Mouse (Mus musculus) hindbrain, embryonic 14.5 days (tissue): Measurements from ENCODE around the gene Cbarp. TPM values are rescaled to one million over a fixed set of nuclear protein-coding genes. Genes with fewer than 3 reads are reported as not detected.

Experiments used
- polyA plus RNA-seq: library from polyadenylated mRNA; unstranded; fragments of >200 nt; fragmentation: Nextera tagmentation; extraction: Ambion mirVana; gene quantifications from 2 replicates; pipeline ENCODE4 v1.2.1, GENCODE M21; 2014

Gene Cbarp
- polyA plus RNA-seq, 1 experiment from 2014 or later: 93.4 TPM

Other genes starting within 250 kb of the Cbarp start
- gene Cfd, start 250.0 kb downstream of the Cbarp start, polyA plus RNA-seq: not detected in 2 replicates
- gene Med16, start 231.9 kb downstream of the Cbarp start, polyA plus RNA-seq: 42.0 and 42.5 TPM in 2 replicates
- gene Gm26602, start 230.0 kb downstream of the Cbarp start, polyA plus RNA-seq: 1.1 TPM in 1 of 2 replicates, not detected in the other
- 1.7 and 2.6 TPM in 2 replicates for gene Kiss1r, start 223.9 kb downstream of the Cbarp start, polyA plus RNA-seq
- 228 and 232 TPM in 2 replicates for gene R3hdm4, start 219.6 kb downstream of the Cbarp start, polyA plus RNA-seq
- 3.4 and 3.8 TPM in 2 replicates for gene Arid3a, start 213.8 kb downstream of the Cbarp start, polyA plus RNA-seq
- gene Wdr18, start 180.7 kb downstream of the Cbarp start, polyA plus RNA-seq: 91.8 and 97.8 TPM in 2 replicates
- gene Grin3b, start 170.1 kb downstream of the Cbarp start, polyA plus RNA-seq: 0.30 and 0.33 TPM in 2 replicates
- gene Tmem259, start 156.5 kb downstream of the Cbarp start, polyA plus RNA-seq: 22.6 and 22.8 TPM in 2 replicates
- gene Cnn2, start 152.3 kb downstream of the Cbarp start, polyA plus RNA-seq: 28.4 and 37.6 TPM in 2 replicates
- 4.1 and 4.5 TPM in 2 replicates for gene Abca7, start 144.3 kb downstream of the Cbarp start, polyA plus RNA-seq
- 1.1 and 1.7 TPM in 2 replicates for gene Arhgap45, start 124.2 kb downstream of the Cbarp start, polyA plus RNA-seq
- 142 and 150 TPM in 2 replicates for gene Polr2e, start 101.0 kb downstream of the Cbarp start, polyA plus RNA-seq
- gene Gpx4, start 93.7 kb downstream of the Cbarp start, polyA plus RNA-seq: 556 and 557 TPM in 2 replicates
- 12.3 and 12.6 TPM in 2 replicates for gene Sbno2, start 35.3 kb downstream of the Cbarp start, polyA plus RNA-seq
- 20.2 and 24.6 TPM in 2 replicates for gene Stk11, start 25.0 kb downstream of the Cbarp start, polyA plus RNA-seq
- 469 and 505 TPM in 2 replicates for gene Atp5d, start 2.2 kb downstream of the Cbarp start, polyA plus RNA-seq
- 44.1 and 54.4 TPM in 2 replicates for gene Midn, start 7.4 kb upstream of the Cbarp start, polyA plus RNA-seq
- 203 and 252 TPM in 2 replicates for gene Cirbp, start 25.1 kb upstream of the Cbarp start, polyA plus RNA-seq
- gene 1600002K03Rik, start 32.1 kb upstream of the Cbarp start, polyA plus RNA-seq: 7.0 and 7.7 TPM in 2 replicates
- gene Efna2, start 38.6 kb upstream of the Cbarp start, polyA plus RNA-seq: 25.9 and 26.2 TPM in 2 replicates
- 29.0 and 32.9 TPM in 2 replicates for gene Mum1, start 85.6 kb upstream of the Cbarp start, polyA plus RNA-seq
- 303 and 341 TPM in 2 replicates for gene Ndufs7, start 108.3 kb upstream of the Cbarp start, polyA plus RNA-seq
- 17.3 and 24.3 TPM in 2 replicates for gene Gamt, start 120.2 kb upstream of the Cbarp start, polyA plus RNA-seq
- 35.2 and 36.3 TPM in 2 replicates for gene Dazap1, start 120.7 kb upstream of the Cbarp start, polyA plus RNA-seq
- gene Rps15, start 151.6 kb upstream of the Cbarp start, polyA plus RNA-seq: 570 and 649 TPM in 2 replicates
- 200 and 216 TPM in 2 replicates for gene Apc2, start 155.1 kb upstream of the Cbarp start, polyA plus RNA-seq
- gene 2310011J03Rik, start 179.7 kb upstream of the Cbarp start, polyA plus RNA-seq: 23.3 and 24.5 TPM in 2 replicates
- gene Pcsk4, start 188.7 kb upstream of the Cbarp start, polyA plus RNA-seq: 4.4 and 4.7 TPM in 2 replicates
- 5.3 and 5.8 TPM in 2 replicates for gene Reep6, start 189.1 kb upstream of the Cbarp start, polyA plus RNA-seq
- 0.84 and 0.90 TPM in 2 replicates for gene Adamtsl5, start 207.6 kb upstream of the Cbarp start, polyA plus RNA-seq
- gene Plk5, start 215.6 kb upstream of the Cbarp start, polyA plus RNA-seq: 3.6 and 4.1 TPM in 2 replicates
- 12.3 and 13.3 TPM in 2 replicates for gene Mex3d, start 246.8 kb upstream of the Cbarp start, polyA plus RNA-seq